Mouse (Mus musculus) liver, embryonic 13.5 days (tissue): Measurements from ENCODE around the gene Adat3. TPM values are rescaled to one million over a fixed set of nuclear protein-coding genes. Genes with fewer than 3 reads are reported as not detected.

ENCODE experiments used
- ATAC-seq: fragments of 200-750 bp; cut with Nextera tagmentation; 2 replicates; pipeline ENCODE4 v1.8.0; 2017; ENCODE audit warnings: low read depth, mild to moderate bottlenecking, moderate number of reproducible peaks, moderate library complexity
- DNase-seq: peaks from one replicate; pipeline ENCODE4 v3.0.0; 2022
- H3K27ac ChIP-seq: fragments of 300-500 bp; sonication (generic); 2 replicates; pipeline ENCODE4 v1.5.1; 2015; ENCODE audit warnings: moderate library complexity, mild to moderate bottlenecking, inconsistent platforms
- H3K27me3 ChIP-seq: fragments of 300-500 bp; sonication (generic); 2 replicates; pipeline ENCODE4 v1.6.1; 2015; ENCODE audit warnings: mild to moderate bottlenecking, inconsistent platforms
- H3K36me3 ChIP-seq: fragments of 300-500 bp; sonication (generic); 2 replicates; pipeline ENCODE4 v1.6.1; 2015; ENCODE audit warnings: mild to moderate bottlenecking, inconsistent platforms
- H3K4me1 ChIP-seq: fragments of 300-500 bp; sonication (generic); replicated peaks from 2 replicates; pipeline ENCODE4 v1.6.1; 2015; ENCODE audit warnings: inconsistent platforms
- H3K4me2 ChIP-seq: fragments of 300-500 bp; sonication (generic); 2 replicates; pipeline ENCODE4 v1.6.1; 2015; ENCODE audit warnings: inconsistent platforms, mild to moderate bottlenecking, moderate library complexity
- H3K4me3 ChIP-seq: fragments of 300-500 bp; sonication (generic); replicated peaks from 2 replicates; pipeline ENCODE4 v1.5.1; 2015; ENCODE audit warnings: mild to moderate bottlenecking, inconsistent platforms
- H3K9ac ChIP-seq: fragments of 300-500 bp; sonication (generic); 2 replicates; pipeline ENCODE4 v1.6.1; 2015; ENCODE audit warnings: mild to moderate bottlenecking, inconsistent platforms
- H3K9me3 ChIP-seq: fragments of 300-500 bp; sonication (generic); replicated peaks from 2 replicates; pipeline ENCODE4 v1.6.1; 2016; ENCODE audit warnings: inconsistent platforms
- WGBS: fragments of 180-500 bp; shearing (Covaris S2); methylation state at CpG from one replicate; pipeline ENCODE4 v1.1.7; 2015; ENCODE audit not compliant: insufficient replicate concordance; 5-methylcytosine and 5-hydroxymethylcytosine counted together
- microRNA-seq: library from miRNA; unstranded; fragments of <30 nt; microRNA quantifications from one replicate; pipeline ENCODE4, GENCODE M21; 2016
- polyA plus RNA-seq: library from polyadenylated mRNA; unstranded; fragments of >200 nt; fragmentation: Nextera tagmentation; extraction: Ambion mirVana; gene quantifications from 2 replicates; pipeline ENCODE4 v1.2.1, GENCODE M21; 2015

The Adat3 gene
- polyA plus RNA-seq, 1 experiment from 2014 or later: 6.3 TPM

DNA sequence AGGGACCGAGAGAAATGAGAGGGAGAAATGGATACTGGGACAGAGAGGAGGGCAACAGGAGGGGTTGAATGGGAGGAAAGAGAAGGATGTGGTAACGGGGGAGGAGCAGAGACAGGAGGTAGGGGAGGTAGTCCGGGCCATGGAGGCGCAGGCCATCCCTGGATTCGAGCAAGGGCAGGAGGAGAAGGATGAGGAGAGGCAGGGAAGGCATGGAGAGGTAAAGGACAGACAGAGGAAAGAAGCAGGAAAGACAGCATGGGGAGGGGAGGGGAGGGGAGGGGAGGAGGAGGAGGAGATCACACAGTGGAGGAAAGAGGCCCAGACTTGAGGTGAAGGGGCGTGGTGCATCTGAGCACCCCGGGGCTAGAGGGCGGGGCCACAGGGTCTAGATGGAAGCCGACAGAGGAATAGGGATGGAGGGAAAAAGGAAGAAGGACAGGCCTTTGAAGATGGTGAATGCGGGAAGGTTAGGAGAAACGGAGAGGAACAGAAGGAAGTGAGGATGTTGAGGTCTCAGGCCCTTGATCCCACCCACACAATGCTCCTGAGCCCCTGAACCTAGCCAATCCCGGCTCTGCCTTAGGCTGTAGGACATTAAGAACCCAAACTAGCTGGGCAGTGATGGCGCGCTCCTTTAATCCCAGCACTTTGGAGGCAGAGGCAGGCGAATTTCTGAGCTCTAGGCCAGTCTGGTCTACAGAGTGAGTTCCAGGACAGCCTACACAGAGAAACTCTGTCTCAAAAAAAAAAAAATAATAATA lies 54.4 kb downstream of the Adat3 start, which contains the start of gene Btbd2:
TSS of gene Btbd2 (minus strand) at position 209 of the 761 bp plus-strand sequence.
- Histone ChIP-seq H3K36me3 (no peaks in the 10 kb centered on the region), H3K9me3 (no peaks in the 10 kb centered on the region), H3K4me2 (peak within 1 kb of the TSS; percentile 93), H3K4me3 (peak within 1 kb of the TSS; percentile 87), H3K27me3 (no peaks in the 10 kb centered on the region), H3K9ac (peak within 1 kb of the TSS; percentile 95), H3K27ac (peak within 1 kb of the TSS; percentile 88), H3K4me1 (peaks cover 61% of the 10 kb centered on the region)
- ATAC-seq (peak; percentile 61), DNase-seq (peak; percentile 67)
- WGBS: 33% methylated on average over 15 of the region's 15 CpGs

Small RNAs within 50 kb of the gene (microRNA-seq; reads per million reads assigned to microRNA genes)
- 1.5 reads per million for gene Mir6912

Other genes starting within 250 kb of the Adat3 start
- gene Plk5, start 246.4 kb upstream of the Adat3 start, polyA plus RNA-seq: 0.12 TPM in 1 of 2 replicates, not detected in the other
- gene Mex3d, start 215.2 kb upstream of the Adat3 start, polyA plus RNA-seq: 1.0 and 1.1 TPM in 2 replicates
- gene Mbd3, start 203.3 kb upstream of the Adat3 start, polyA plus RNA-seq: 81.2 and 87.4 TPM in 2 replicates
- gene Uqcr11, start 196.1 kb upstream of the Adat3 start, polyA plus RNA-seq: 474 and 603 TPM in 2 replicates
- gene Tcf3, start 169.2 kb upstream of the Adat3 start, polyA plus RNA-seq: 55.2 and 56.2 TPM in 2 replicates
- gene Onecut3, start 108.0 kb upstream of the Adat3 start, polyA plus RNA-seq: 0.02 TPM in 1 of 2 replicates, not detected in the other
- 0.02 and 0.03 TPM in 2 replicates for gene Atp8b3, start 63.8 kb upstream of the Adat3 start, polyA plus RNA-seq
- 13.4 and 13.8 TPM in 2 replicates for gene Rexo1, start 41.3 kb upstream of the Adat3 start, polyA plus RNA-seq
- gene Klf16, start 25.6 kb upstream of the Adat3 start, polyA plus RNA-seq: 13.4 and 14.1 TPM in 2 replicates
- gene Abhd17a, start 12.5 kb upstream of the Adat3 start, polyA plus RNA-seq: 45.1 and 51.7 TPM in 2 replicates
- 52.0 and 54.6 TPM in 2 replicates for gene Scamp4, start within 50 bp of the Adat3 start, polyA plus RNA-seq
- gene Gm49322, start 3.1 kb downstream of the Adat3 start, polyA plus RNA-seq: 1.4 and 1.5 TPM in 2 replicates
- 46.0 and 51.1 TPM in 2 replicates for gene Csnk1g2, start 20.0 kb downstream of the Adat3 start, polyA plus RNA-seq
- gene Btbd2, start 54.2 kb downstream of the Adat3 start, polyA plus RNA-seq: 11.5 and 12.7 TPM in 2 replicates
- 71.4 and 73.8 TPM in 2 replicates for gene Mknk2, start 75.2 kb downstream of the Adat3 start, polyA plus RNA-seq
- 31.6 and 38.5 TPM in 2 replicates for gene Mob3a, start 99.1 kb downstream of the Adat3 start, polyA plus RNA-seq
- 6.1 and 7.5 TPM in 2 replicates for gene Izumo4, start 99.3 kb downstream of the Adat3 start, polyA plus RNA-seq
- 24.9 and 25.6 TPM in 2 replicates for gene Ap3d1, start 139.4 kb downstream of the Adat3 start, polyA plus RNA-seq
- 7.4 and 7.8 TPM in 2 replicates for gene Dot1l, start 152.3 kb downstream of the Adat3 start, polyA plus RNA-seq
- 35.7 and 48.5 TPM in 2 replicates for gene Sf3a2, start 195.3 kb downstream of the Adat3 start, polyA plus RNA-seq
- gene Plekhj1, start 195.7 kb downstream of the Adat3 start, polyA plus RNA-seq: 97.5 and 105 TPM in 2 replicates
- gene Amh, start 202.4 kb downstream of the Adat3 start, polyA plus RNA-seq: not detected in 2 replicates
- 0.20 and 0.38 TPM in 2 replicates for gene Jsrp1, start 210.6 kb downstream of the Adat3 start, polyA plus RNA-seq
- 1,324 and 1,529 TPM in 2 replicates for gene Oaz1, start 223.8 kb downstream of the Adat3 start, polyA plus RNA-seq
- not detected in 2 replicates for gene Lingo3, start 241.2 kb downstream of the Adat3 start, polyA plus RNA-seq